ENCODE assay signal across 8 mouse cellular contexts in the genomic region with DNA sequence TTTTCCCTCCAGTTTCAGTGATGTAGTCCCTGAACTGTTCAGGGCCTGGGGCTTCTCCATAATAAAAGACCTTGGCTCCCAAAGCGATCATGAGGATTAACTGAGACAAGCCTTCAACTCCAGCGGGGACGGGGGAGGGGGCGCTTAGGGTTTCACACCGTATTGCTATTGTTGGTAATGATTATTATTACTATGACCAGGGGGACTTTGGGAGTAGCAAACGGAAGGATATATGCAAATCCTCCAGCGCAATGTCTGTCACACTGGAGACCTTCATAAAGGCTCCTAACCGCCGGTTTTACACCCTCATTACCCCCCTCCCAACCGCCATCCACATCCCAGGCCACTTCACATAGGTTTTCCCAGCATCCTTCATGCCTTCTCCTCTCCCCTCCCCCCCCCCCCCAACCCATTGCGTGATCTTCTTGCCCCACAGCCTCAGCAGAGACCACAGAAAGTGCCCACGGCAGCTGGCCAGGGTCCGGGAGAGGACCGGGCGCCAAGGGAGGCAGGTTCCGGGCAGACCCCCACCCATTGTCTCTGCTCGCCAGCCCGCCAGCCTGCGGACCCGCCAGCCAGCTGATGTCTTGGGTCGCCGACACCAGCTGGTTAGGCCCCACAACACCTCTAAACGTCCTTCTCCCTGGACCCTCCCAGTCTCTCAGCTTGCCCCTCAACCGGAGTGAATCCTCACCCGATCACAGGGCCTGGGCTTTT. TPM values are rescaled to one million over a fixed set of nuclear protein-coding genes. Genes with fewer than 3 reads are reported as not detected.
DNase-seq lines count a peak whose midpoint lies in the region; ATAC-seq lines count a peak whose summit lies in the region.

No protein-coding gene starts in this region.

- peaks cover 6% of the 10 kb centered on the region for H3K4me1 ChIP-seq in heart, embryonic 11.5 days (ENCODE audit: control insufficient read depth, insufficient read depth, low read length)
- H3K4me1 ChIP-seq in forebrain, embryonic 14.5 days (ENCODE audit: control insufficient read depth, insufficient read depth, low read length) = peaks cover 14% of the 10 kb centered on the region

- peak overlapping the region; percentile 72 for H3K4me2 ChIP-seq in heart, embryonic 11.5 days
- H3K4me2 ChIP-seq in forebrain, embryonic 14.5 days (ENCODE audit: low read length) = peak overlapping the region; percentile 54

- H3K27ac ChIP-seq in heart, embryonic 11.5 days (ENCODE audit: low read depth, low read length) = 0 out of 2 replicates have a peak overlapping the region, but pooled peaks have one; percentile 3
- H3K27ac ChIP-seq in forebrain, embryonic 14.5 days (ENCODE audit: low read depth, low read length) = peak overlapping the region; percentile 97

- WGBS in heart, embryonic 11.5 days (ENCODE audit: insufficient replicate concordance) = 2% methylated on average over 25 of the region's 25 CpGs
- under 1% methylated on average over 25 of the region's 25 CpGs for WGBS in forebrain, embryonic 14.5 days

- ATAC-seq in heart, embryonic 11.5 days (replicated peaks; ENCODE audit: insufficient number of reproducible peaks, low FRiP score, low TSS enrichment) = no peak
- ATAC-seq in forebrain, embryonic 14.5 days = peak; percentile 90
- peak; percentile 34; the same call in 1 of the 2 replicates for ATAC-seq in megakaryocyte progenitor cell, adult 5-6 weeks (replicated peaks; ENCODE audit: poor library complexity)

- no peaks in the 10 kb centered on the region for H3K36me3 ChIP-seq in heart, embryonic 11.5 days (ENCODE audit: control insufficient read depth, insufficient read depth, low read length)
- H3K36me3 ChIP-seq in forebrain, embryonic 14.5 days (ENCODE audit: control insufficient read depth, insufficient read depth, low read length) = no peaks in the 10 kb centered on the region

- H3K9me3 ChIP-seq in heart, embryonic 11.5 days (replicated peaks; ENCODE audit: control insufficient read depth, low read length) = no peaks in the 10 kb centered on the region
- H3K9me3 ChIP-seq in forebrain, embryonic 14.5 days (replicated peaks; ENCODE audit: control insufficient read depth, low read length) = no peaks in the 10 kb centered on the region

- peak overlapping the region; percentile 48 for H3K4me3 ChIP-seq in heart, embryonic 11.5 days (ENCODE audit: low read depth, low read length)
- H3K4me3 ChIP-seq in forebrain, embryonic 14.5 days (ENCODE audit: low read depth, low read length) = peak overlapping the region; percentile 31

- DNase-seq in heart, adult 11 months = no peak
- DNase-seq in ES-CJ7 (ENCODE audit: low read depth, low spot score) = peak; percentile 99
- DNase-seq in forebrain, embryonic 14.5 days (ENCODE audit: low spot score) = peak; percentile 91
- no peak for DNase-seq in ovary, postnatal 10 days (ENCODE audit: low spot score)
- no peak for DNase-seq in urinary bladder, postnatal 10 days (ENCODE audit: low spot score)
- no peak for DNase-seq in frontal cortex, postnatal 25 days (ENCODE audit: low spot score in 2 of 2)

- H3K9ac ChIP-seq in heart, embryonic 11.5 days (ENCODE audit: low read depth, low read length) = peak overlapping the region; percentile 78
- peak overlapping the region; percentile 67 for H3K9ac ChIP-seq in forebrain, embryonic 14.5 days (ENCODE audit: low read length)

- H3K27me3 ChIP-seq in heart, embryonic 11.5 days (ENCODE audit: control insufficient read depth, insufficient read depth, low read length) = peaks cover 7% of the 10 kb centered on the region; the same call in 1 of the 2 replicates
- no peaks in the 10 kb centered on the region for H3K27me3 ChIP-seq in forebrain, embryonic 14.5 days (replicated peaks; ENCODE audit: control insufficient read depth, insufficient read depth, low read length)

RNA-seq across cellular contexts. Expression of a gene that starts 9.9 kb away (rescaled TPM):
- polyA plus RNA-seq in heart, embryonic 11.5 days (2014; fragmentation: Nextera tagmentation; extraction: Ambion mirVana) = 31.2 and 34.0 TPM in 2 replicates
- 51.9 and 59.4 TPM in 2 replicates for polyA plus RNA-seq in forebrain, embryonic 14.5 days (2014; fragmentation: Nextera tagmentation; extraction: Ambion mirVana)
- total RNA-seq in megakaryocyte progenitor cell, adult 5-6 weeks (2015) = 14.8 and 23.3 TPM in 2 replicates
- 10.1 and 11.5 TPM in 2 replicates for total RNA-seq in megakaryocyte progenitor cell, adult 5-6 weeks (2017)

RNA-seq across cellular contexts. Expression of a gene that starts 18.4 kb away (rescaled TPM):
- polyA plus RNA-seq in heart, embryonic 11.5 days (2014; fragmentation: Nextera tagmentation; extraction: Ambion mirVana) = 14.6 and 22.2 TPM in 2 replicates
- 2.6 and 4.6 TPM in 2 replicates for polyA plus RNA-seq in forebrain, embryonic 14.5 days (2014; fragmentation: Nextera tagmentation; extraction: Ambion mirVana)
- total RNA-seq in megakaryocyte progenitor cell, adult 5-6 weeks (2015) = not detected in 2 replicates
- 0.12 and 0.24 TPM in 2 replicates for total RNA-seq in megakaryocyte progenitor cell, adult 5-6 weeks (2017)

RNA-seq across cellular contexts. Expression of a gene that starts 53.5 kb away (rescaled TPM):
- polyA plus RNA-seq in heart, embryonic 11.5 days (2014; fragmentation: Nextera tagmentation; extraction: Ambion mirVana) = 14.1 and 18.3 TPM in 2 replicates
- polyA plus RNA-seq in forebrain, embryonic 14.5 days (2014; fragmentation: Nextera tagmentation; extraction: Ambion mirVana) = 18.8 and 24.1 TPM in 2 replicates
- 12.3 and 15.8 TPM in 2 replicates for total RNA-seq in megakaryocyte progenitor cell, adult 5-6 weeks (2015)
- 13.8 and 16.4 TPM in 2 replicates for total RNA-seq in megakaryocyte progenitor cell, adult 5-6 weeks (2017)

Comparison
In these comparisons a context has a peak if more than half of its experiments do, and no peak if none do; other contexts are left out.
1. DNase-seq: peak in ES-CJ7 (single experiment) and forebrain, embryonic 14.5 days (single experiment); none in heart, adult 11 months (single experiment), ovary, postnatal 10 days (single experiment), urinary bladder, postnatal 10 days (single experiment) and frontal cortex, postnatal 25 days (0 of 2).